Mouse (Mus musculus) kidney, embryonic 15.5 days (tissue): ENCODE results near the gene Fnd3c2. TPM values are rescaled to one million over a fixed set of nuclear protein-coding genes. Genes with fewer than 3 reads are reported as not detected.
"Not testable (repeated sequence)": the region's sequence is repeated elsewhere in the genome, so short reads cannot be mapped to it uniquely, and the experiment has no call there.

ENCODE experiments used
- ATAC-seq: fragments of 200-750 bp; cut with Nextera tagmentation; replicated peaks from 2 replicates; pipeline ENCODE4 v1.8.0; 2017; ENCODE audit warnings: moderate TSS enrichment; ENCODE audit not compliant: low FRiP score
- H3K27ac ChIP-seq: fragments of 300-500 bp; sonication (generic); 2 replicates; pipeline ENCODE4 v1.5.1; 2015; ENCODE audit warnings: mild to moderate bottlenecking, inconsistent platforms
- H3K27me3 ChIP-seq: fragments of 300-500 bp; sonication (generic); 2 replicates; pipeline ENCODE4 v1.6.1; 2015; ENCODE audit warnings: inconsistent platforms
- H3K36me3 ChIP-seq: fragments of 300-500 bp; sonication (generic); 2 replicates; pipeline ENCODE4 v1.6.1; 2015; ENCODE audit warnings: inconsistent platforms
- H3K4me1 ChIP-seq: fragments of 300-500 bp; sonication (generic); 2 replicates; pipeline ENCODE4 v1.6.1; 2015; ENCODE audit warnings: inconsistent platforms
- H3K4me2 ChIP-seq: fragments of 300-500 bp; sonication (generic); 2 replicates; pipeline ENCODE4 v1.6.1; 2015; ENCODE audit warnings: moderate library complexity, mild to moderate bottlenecking, inconsistent platforms
- H3K4me3 ChIP-seq: fragments of 300-500 bp; sonication (generic); replicated peaks from 2 replicates; pipeline ENCODE4 v1.5.1; 2015; ENCODE audit warnings: mild to moderate bottlenecking, inconsistent platforms
- H3K9ac ChIP-seq: fragments of 300-500 bp; sonication (generic); 2 replicates; pipeline ENCODE4 v1.6.1; 2015; ENCODE audit warnings: mild to moderate bottlenecking, inconsistent platforms
- H3K9me3 ChIP-seq: fragments of 300-500 bp; sonication (generic); replicated peaks from 2 replicates; pipeline ENCODE4 v1.6.1; 2016; ENCODE audit warnings: inconsistent platforms
- WGBS: fragments of 180-500 bp; shearing (Covaris S2); methylation state at CpG from one replicate; pipeline ENCODE4 v1.1.7; 2015; ENCODE audit warnings: mixed read lengths; 5-methylcytosine and 5-hydroxymethylcytosine counted together
- polyA plus RNA-seq: library from polyadenylated mRNA; unstranded; fragments of >200 nt; fragmentation: Nextera tagmentation; extraction: Ambion mirVana; gene quantifications from 2 replicates; pipeline ENCODE4 v1.2.1, GENCODE M21; 2015

The Fnd3c2 gene
- not detected in 2 replicates for polyA plus RNA-seq

DNA sequence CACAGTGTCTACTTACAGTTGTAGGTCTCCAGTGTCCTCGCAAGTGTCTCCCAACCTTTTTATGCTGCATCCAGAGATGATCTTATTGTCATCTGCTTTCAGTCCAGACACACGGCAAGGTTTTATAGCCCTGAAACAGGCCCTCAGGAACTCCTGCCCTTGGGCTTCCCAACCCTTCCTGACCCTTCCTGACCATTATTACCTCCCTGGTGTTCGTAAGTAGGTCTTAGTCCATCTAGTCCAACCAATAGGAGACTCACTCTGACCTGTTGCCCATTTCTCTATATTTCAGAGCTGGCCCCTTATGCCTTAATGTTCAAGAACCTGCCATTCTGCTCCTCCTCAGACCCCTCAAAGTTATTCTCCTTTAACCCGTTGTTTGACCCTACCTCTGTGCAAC lies at the start of gene Fnd3c2:
TSS of gene Fnd3c2 (minus strand) at position 101 of the 400 bp plus-strand sequence.
- no peak for ATAC-seq
- 85% methylated on average over 4 of the region's 4 CpGs for WGBS
- Histone ChIP-seq H3K4me2 (no peak within 1 kb of the TSS), H3K4me1 (no peaks in the 10 kb centered on the region), H3K9ac (no peak within 1 kb of the TSS), H3K36me3 (no peaks in the 10 kb centered on the region), H3K27me3 (peaks cover 13% of the 10 kb centered on the region; the same call in 1 of the 2 replicates), H3K9me3 (no peaks in the 10 kb centered on the region), H3K27ac (no peak within 1 kb of the TSS), H3K4me3 (no peak within 1 kb of the TSS)

DNA sequence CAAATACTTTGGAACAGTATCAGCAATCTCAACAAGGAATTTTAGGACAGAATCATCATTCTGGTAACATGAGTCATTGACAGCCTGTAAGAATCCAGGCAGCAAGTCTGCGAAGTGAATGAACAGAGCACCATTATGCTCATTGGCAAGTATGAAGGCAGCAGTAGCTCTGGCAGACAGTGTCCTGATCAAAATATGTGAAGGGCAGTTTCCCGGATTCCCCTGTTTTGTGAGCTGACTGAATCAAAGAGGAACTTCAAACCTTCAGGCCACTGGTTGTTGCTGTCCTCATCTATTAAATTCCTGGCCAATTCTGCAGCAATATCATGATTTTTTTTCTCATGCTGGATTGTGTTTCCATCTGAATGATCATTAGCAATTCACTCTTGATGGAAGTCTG lies 29.3 kb upstream of the Fnd3c2 start:
- no peak for ATAC-seq
- H3K36me3 ChIP-seq = no peaks in the 10 kb centered on the region
- H3K9ac ChIP-seq = no peak overlapping the region
- 96% methylated on average over 2 of the region's 2 CpGs for WGBS
- no peaks in the 10 kb centered on the region for H3K9me3 ChIP-seq
- H3K4me3 ChIP-seq = no peak overlapping the region
- no peaks in the 10 kb centered on the region; the same call in 1 of the 2 replicates for H3K27me3 ChIP-seq
- H3K4me2 ChIP-seq = no peak overlapping the region
- no peaks in the 10 kb centered on the region for H3K4me1 ChIP-seq
- no peak overlapping the region for H3K27ac ChIP-seq

DNA sequence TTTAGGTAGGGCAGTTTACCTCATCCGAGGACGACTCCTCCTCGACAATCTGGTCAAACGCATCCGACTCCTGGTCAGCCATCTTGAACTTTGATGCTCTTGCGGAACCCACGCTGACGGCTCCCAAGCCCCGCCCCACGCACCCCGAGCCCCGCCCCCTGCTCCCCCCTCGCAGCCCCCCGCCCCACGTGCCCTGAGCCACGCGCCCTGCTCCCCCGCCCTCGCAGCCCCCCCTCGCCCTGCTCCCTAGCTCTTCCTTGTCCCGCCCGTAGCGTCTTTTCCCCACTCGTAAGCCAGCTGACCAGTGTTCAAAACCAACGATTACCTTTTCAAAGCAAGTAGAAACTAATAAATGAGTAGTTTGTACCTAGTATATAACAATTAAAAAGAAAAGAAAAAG lies 34.1 kb downstream of the Fnd3c2 start, which contains the start of gene Taf9b:
TSS of gene Taf9b (minus strand) at position 101 of the 400 bp plus-strand sequence.
- Histone ChIP-seq H3K27me3 (no peaks in the 10 kb centered on the region), H3K4me3 (peak within 1 kb of the TSS; percentile 59), H3K9me3 (0 out of 2 replicates have a peak, but pooled peaks cover 4% of the 10 kb centered on the region), H3K36me3 (no peaks in the 10 kb centered on the region), H3K9ac (no peak within 1 kb of the TSS), H3K27ac (no peak within 1 kb of the TSS), H3K4me1 (no peaks in the 10 kb centered on the region), H3K4me2 (peak within 1 kb of the TSS; percentile 61)
- ATAC-seq = no peak
- WGBS = 88% methylated on average over 25 of the region's 25 CpGs

DNA sequence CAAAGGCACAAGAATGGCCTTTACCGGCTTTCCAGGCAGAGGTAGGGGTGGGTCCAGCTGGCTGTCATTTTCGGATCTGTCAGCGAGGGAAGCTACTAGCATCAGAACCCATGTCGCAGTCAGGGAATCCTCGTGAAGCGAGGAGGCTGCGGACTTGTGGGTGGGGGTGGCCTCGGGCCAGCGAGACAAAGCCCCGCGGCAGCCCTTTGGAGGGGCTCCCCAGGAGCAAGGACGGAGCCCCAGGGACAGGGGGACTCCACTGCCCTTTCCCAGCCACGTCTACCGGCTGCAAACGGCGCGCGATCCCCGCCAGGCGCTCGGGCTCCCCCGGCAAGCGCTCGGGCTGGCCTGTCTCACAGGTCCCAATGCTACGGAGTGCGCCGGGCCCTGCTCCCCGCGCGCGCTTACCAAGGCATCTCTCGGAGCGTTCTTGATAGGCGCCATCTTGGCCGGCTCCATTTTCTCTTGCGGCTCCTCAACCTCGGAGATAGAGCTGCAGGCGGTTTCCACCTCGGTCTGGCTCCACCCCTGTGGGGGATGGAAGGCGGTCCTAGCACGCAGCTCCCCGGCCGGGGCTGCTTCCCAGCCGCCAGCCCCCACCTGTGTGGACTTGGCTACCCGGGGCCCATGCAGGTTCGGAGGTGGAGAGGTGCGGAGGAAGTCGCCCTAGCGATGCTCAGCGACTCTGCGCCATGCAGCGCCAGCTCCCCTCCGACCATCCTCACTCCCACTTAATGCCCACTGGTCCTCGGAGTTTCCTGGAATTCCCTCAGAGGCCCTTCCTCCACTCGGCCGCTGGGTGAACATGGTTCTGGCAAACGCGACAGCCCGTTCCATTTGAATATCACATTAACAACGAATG lies 35.8 kb downstream of the Fnd3c2 start:
- peak overlapping the region; percentile 82 for H3K27ac ChIP-seq
- 19% methylated on average over 58 of the region's 60 CpGs for WGBS
- H3K4me1 ChIP-seq = no peaks in the 10 kb centered on the region
- H3K4me2 ChIP-seq = peak overlapping the region; percentile 61
- 0 out of 2 replicates have a peak, but pooled peaks cover 4% of the 10 kb centered on the region for H3K9me3 ChIP-seq
- H3K9ac ChIP-seq = peak overlapping the region; percentile 62
- peak overlapping the region; percentile 59 for H3K4me3 ChIP-seq
- no peaks in the 10 kb centered on the region for H3K27me3 ChIP-seq
- H3K36me3 ChIP-seq = no peaks in the 10 kb centered on the region
- ATAC-seq = peak; percentile 97

DNA sequence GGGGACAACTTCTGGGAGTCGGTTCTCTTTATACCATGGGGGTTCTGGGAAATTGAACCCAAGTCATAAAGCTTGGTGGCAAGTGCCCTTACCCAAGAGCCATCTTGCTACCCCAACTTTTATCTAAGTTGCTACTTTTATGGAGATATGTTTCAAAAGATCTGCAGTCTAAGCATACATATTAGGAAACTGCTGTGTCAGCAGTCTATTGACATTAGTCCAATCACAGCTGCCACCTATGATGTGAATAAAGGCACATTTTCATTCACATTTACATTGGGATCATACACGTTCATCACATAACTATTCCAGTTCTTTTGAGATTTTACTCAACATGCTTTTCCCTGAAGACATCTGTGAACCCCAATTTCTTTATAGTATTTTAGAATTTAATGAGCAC lies 46.1 kb downstream of the Fnd3c2 start:
- peaks cover 2% of the 10 kb centered on the region; the same call in 1 of the 2 replicates for H3K27me3 ChIP-seq

DNA sequence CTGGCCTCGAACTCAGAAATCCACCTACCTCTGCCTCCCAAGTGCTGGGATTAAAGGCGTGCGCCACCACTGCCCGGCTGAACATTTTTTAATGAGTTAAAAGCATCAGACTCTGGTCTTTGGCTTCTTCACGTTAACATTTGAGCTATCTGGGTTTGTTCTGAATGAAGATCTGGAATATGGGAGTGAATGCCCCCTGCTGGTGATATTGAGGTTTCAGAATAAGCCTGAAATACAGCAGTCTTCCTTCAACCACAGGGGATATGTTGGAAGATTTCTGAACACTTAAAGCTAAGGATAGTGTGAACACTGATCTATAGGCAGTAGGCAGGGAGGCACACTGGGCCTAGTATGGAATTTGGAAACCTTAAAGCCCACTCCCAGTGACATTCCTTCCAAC lies 56.3 kb downstream of the Fnd3c2 start:
- Histone ChIP-seq H3K9me3 (no peaks in the 10 kb centered on the region), H3K27ac (no peak overlapping the region), H3K4me3 (no peak overlapping the region), H3K27me3 (no peaks in the 10 kb centered on the region), H3K9ac (no peak overlapping the region), H3K4me1 (no peaks in the 10 kb centered on the region), H3K4me2 (no peak overlapping the region), H3K36me3 (peaks cover 85% of the 10 kb centered on the region)
- WGBS = 89% methylated on average over 5 of the region's 5 CpGs
- no peak for ATAC-seq

More for the DNA sequence above, 46.1 kb downstream of the Fnd3c2 start:
- Histone ChIP-seq H3K27ac (no peak overlapping the region), H3K4me1 (no peaks in the 10 kb centered on the region), H3K4me2 (no peak overlapping the region), H3K9ac (no peak overlapping the region), H3K36me3 (peaks cover 9% of the 10 kb centered on the region; the same call in 1 of the 2 replicates), H3K9me3 (no peaks in the 10 kb centered on the region), H3K4me3 (no peak overlapping the region)
- no peak for ATAC-seq
- WGBS = 85% methylated on average over 2 of the region's 2 CpGs

DNA sequence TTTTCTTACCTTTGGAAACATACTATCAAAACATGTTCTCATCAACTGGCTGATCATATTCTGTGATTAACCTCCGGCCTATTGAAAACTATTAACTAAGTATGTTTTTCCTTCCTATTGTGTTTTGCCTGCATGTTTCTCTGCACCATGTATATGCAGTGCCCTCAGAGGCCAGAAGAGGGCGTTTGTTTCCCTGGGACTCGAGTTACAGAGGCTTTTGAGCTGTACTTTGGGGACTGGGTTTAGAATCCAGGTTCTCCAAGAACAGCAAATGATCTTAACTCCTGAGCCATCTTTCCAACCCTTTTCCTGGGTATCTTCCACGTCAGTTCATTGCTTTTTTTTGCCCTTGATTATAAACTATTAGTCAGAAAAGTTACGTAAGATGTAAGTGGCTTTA lies 57.9 kb downstream of the Fnd3c2 start:
- no peak overlapping the region for H3K27ac ChIP-seq
- no peaks in the 10 kb centered on the region for H3K27me3 ChIP-seq
- H3K4me2 ChIP-seq = no peak overlapping the region
- H3K9me3 ChIP-seq = no peaks in the 10 kb centered on the region
- H3K36me3 ChIP-seq = peaks cover 84% of the 10 kb centered on the region
- no peaks in the 10 kb centered on the region for H3K4me1 ChIP-seq
- no peak overlapping the region for H3K9ac ChIP-seq
- no peak overlapping the region for H3K4me3 ChIP-seq
- ATAC-seq = no peak
- 72% methylated on average over 5 of the region's 5 CpGs for WGBS

DNA sequence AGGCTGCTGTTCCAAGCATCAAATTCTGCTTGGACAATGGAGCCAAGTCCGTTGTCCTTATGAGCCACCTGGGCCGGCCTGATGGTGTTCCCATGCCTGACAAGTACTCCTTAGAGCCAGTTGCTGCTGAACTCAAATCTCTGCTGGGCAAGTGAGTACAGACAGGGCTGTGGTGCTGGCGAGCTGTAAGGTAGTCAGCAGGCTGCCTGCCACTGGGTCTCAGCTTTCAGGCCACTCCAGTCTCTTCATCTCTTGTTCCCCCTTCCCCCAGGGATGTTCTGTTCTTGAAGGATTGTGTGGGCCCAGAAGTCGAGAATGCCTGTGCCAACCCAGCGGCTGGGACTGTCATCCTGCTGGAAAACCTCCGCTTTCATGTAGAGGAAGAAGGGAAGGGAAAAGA lies 60.8 kb downstream of the Fnd3c2 start:
- not testable (repeated sequence) for H3K9me3 ChIP-seq, H3K4me1 ChIP-seq, H3K4me2 ChIP-seq, H3K9ac ChIP-seq, ATAC-seq, H3K27ac ChIP-seq, H3K27me3 ChIP-seq, H3K4me3 ChIP-seq
- 82% methylated on average over 6 of the region's 6 CpGs for WGBS
- peaks cover 63% of the 10 kb centered on the region for H3K36me3 ChIP-seq

DNA sequence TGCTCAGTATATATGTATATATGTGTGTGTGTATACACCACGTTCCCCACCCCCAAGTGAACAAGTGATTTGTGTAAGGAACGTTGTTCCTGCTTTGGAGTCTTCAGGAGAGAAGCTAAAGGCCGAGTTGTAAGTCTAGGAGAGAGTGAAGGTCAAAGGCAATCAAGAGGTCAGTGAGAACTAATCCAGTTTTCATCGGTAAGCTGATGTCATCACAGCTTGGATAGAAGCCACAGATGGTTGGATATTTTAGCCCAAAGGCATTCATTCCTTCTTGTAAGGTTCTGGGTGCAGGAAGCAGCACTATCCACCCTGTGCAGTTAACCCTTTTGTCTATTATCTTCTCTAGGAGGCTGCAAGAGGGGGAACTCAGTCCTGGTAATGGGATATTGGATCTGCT lies 65.1 kb downstream of the Fnd3c2 start:
- no peak overlapping the region for H3K9ac ChIP-seq
- ATAC-seq = no peak
- H3K4me1 ChIP-seq = peaks cover 20% of the 10 kb centered on the region; the same call in 1 of the 2 replicates
- peak overlapping the region; percentile 52; the same call in 1 of the 2 replicates for H3K4me3 ChIP-seq
- H3K9me3 ChIP-seq = no peaks in the 10 kb centered on the region
- H3K36me3 ChIP-seq = peaks cover 24% of the 10 kb centered on the region
- peak overlapping the region; percentile 60 for H3K4me2 ChIP-seq
- H3K27ac ChIP-seq = no peak overlapping the region
- WGBS = 26% methylated on average over 4 of the region's 4 CpGs
- peaks cover 5% of the 10 kb centered on the region; the same call in 1 of the 2 replicates for H3K27me3 ChIP-seq

DNA sequence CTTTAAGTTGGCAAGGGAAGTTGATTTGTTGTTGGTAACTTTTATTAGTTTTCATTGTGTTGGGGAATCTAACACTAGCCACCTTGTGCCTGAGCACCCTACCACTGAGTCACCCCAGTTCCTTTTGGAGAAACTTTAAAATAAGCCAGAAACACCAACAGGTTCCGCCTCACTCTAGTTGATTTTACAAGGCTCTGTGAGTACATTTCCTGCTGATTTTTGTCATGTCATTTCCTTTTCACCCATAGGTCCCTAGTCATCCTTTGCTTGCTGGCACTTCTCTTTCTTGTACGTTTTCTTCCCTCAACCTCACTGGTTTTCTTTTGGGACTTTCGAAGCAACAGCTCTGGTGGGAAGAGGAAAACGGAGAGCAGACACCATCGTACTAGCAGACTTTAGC lies 65.8 kb downstream of the Fnd3c2 start:
- Histone ChIP-seq H3K9me3 (no peaks in the 10 kb centered on the region), H3K4me2 (peak overlapping the region; percentile 60), H3K27ac (peak overlapping the region; percentile 32; the same call in 1 of the 2 replicates), H3K27me3 (peaks cover 5% of the 10 kb centered on the region; the same call in 1 of the 2 replicates), H3K4me1 (peaks cover 20% of the 10 kb centered on the region; the same call in 1 of the 2 replicates), H3K4me3 (peak overlapping the region; percentile 52), H3K9ac (0 out of 2 replicates have a peak overlapping the region, but pooled peaks have one; percentile 21), H3K36me3 (peaks cover 19% of the 10 kb centered on the region)
- no peak for ATAC-seq
- WGBS = 47% methylated on average over 5 of the region's 5 CpGs

DNA sequence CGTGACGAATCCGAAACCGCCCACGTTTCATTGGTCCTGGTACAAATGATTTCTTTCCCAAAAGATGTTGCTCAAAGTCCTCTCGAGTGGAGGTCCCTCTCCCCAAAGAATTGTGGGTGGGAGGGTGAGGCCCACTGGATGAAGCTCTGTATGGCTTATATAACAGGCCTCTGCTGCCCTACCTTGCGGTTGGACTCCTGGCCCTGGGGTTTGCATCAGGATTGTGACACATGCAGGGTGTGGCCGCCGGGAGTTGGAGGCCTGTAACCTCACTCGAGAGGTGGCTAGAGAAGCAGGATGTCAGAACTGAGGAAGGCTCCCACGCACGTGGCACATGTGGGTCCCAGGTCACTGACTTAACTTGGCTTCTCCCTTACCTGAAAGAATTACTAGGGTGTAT lies 67.4 kb downstream of the Fnd3c2 start:
- H3K27me3 ChIP-seq = peaks cover 5% of the 10 kb centered on the region; the same call in 1 of the 2 replicates
- WGBS = 24% methylated on average over 12 of the region's 12 CpGs
- no peak for ATAC-seq
- H3K27ac ChIP-seq = peak overlapping the region; percentile 73
- H3K9ac ChIP-seq = peak overlapping the region; percentile 54
- H3K4me3 ChIP-seq = peak overlapping the region; percentile 52
- no peaks in the 10 kb centered on the region for H3K9me3 ChIP-seq
- H3K4me2 ChIP-seq = peak overlapping the region; percentile 60
- peaks cover 20% of the 10 kb centered on the region; the same call in 1 of the 2 replicates for H3K4me1 ChIP-seq
- H3K36me3 ChIP-seq = peaks cover 6% of the 10 kb centered on the region
